In genomic region chr11:73047542-73047996, GRCm38 (mm10) we compare ENCODE assay signal across 8 mouse cellular contexts. TPM values are rescaled to one million over a fixed set of nuclear protein-coding genes. Genes with fewer than 3 reads are reported as not detected.
A peak's percentile ranks its signal among the peaks of the same experiment; 100 is the strongest.
DNase-seq lines count a peak whose midpoint lies in the region; ATAC-seq and TF ChIP-seq lines count a peak whose summit lies in the region.

Ncbp3 (plus strand) TSS chr11:73047783.

- DNase-seq in c-Kit-negative CD71-positive TER-119-positive erythroid progenitor cells, embryonic 14.5 days (ENCODE audit: low read depth, low spot score), result peak; percentile 95
- DNase-seq in fibroblast of lung, adult 2 months (ENCODE audit: low read depth), result peak; percentile 84
- peak; percentile 97 to 98 for DNase-seq in kidney, postnatal 25 days
- DNase-seq in liver, embryonic 14.5 days (ENCODE audit: low read depth in 3 of 3, low spot score in 3 of 3), result peak; percentile 95 to 96 (median 95)
- DNase-seq in neural tube, embryonic 11.5 days (ENCODE audit: low spot score), result peak; percentile 95
- DNase-seq in stomach, postnatal 0 days (ENCODE audit: low spot score), result peak; percentile 96

- H3K27me3 ChIP-seq in heart, embryonic 14.5 days (ENCODE audit: control insufficient read depth, insufficient read depth, low read length), result no peaks in the 10 kb centered on the region
- no peaks in the 10 kb centered on the region for H3K27me3 ChIP-seq in liver, embryonic 14.5 days (ENCODE audit: control insufficient read depth, insufficient read depth, low read length)
- no peaks in the 10 kb centered on the region for H3K27me3 ChIP-seq in neural tube, embryonic 11.5 days (ENCODE audit: control insufficient read depth, insufficient read depth, low read length)
- no peaks in the 10 kb centered on the region for H3K27me3 ChIP-seq in stomach, postnatal 0 days (ENCODE audit: control insufficient read depth, insufficient read depth, low read length)

- H3K4me3 ChIP-seq in heart, embryonic 14.5 days (ENCODE audit: control insufficient read depth in 1 of 2, insufficient read depth in 1 of 2, low read depth in 1 of 2, low read length in 2 of 2), result peak within 1 kb of the TSS; percentile 88 to 96
- peak within 1 kb of the TSS; percentile 93 to 99 for H3K4me3 ChIP-seq in liver, embryonic 14.5 days (ENCODE audit: insufficient read depth in 1 of 2, low read depth in 2 of 2, low read length in 2 of 2)
- H3K4me3 ChIP-seq in neural tube, embryonic 11.5 days (ENCODE audit: low read depth, low read length), result peak within 1 kb of the TSS; percentile 91
- peak within 1 kb of the TSS; percentile 84 for H3K4me3 ChIP-seq in stomach, postnatal 0 days (ENCODE audit: low read depth, low read length)

- ATAC-seq in CD4-positive, CD25-positive, alpha-beta regulatory T cell, adult 4 months, result peak; percentile 93
- peak; percentile 90 for ATAC-seq in heart, embryonic 14.5 days (ENCODE audit: insufficient number of reproducible peaks, insufficient read depth, low FRiP score, low read depth)
- ATAC-seq in liver, embryonic 14.5 days (ENCODE audit: insufficient read depth), result peak; percentile 97
- ATAC-seq in neural tube, embryonic 11.5 days (ENCODE audit: insufficient read depth, low FRiP score, low TSS enrichment), result peak; percentile 94
- peak; percentile 97 for ATAC-seq in stomach, postnatal 0 days (ENCODE audit: low FRiP score, low TSS enrichment)

- TF ChIP-seq CTCF in liver, embryonic 14.5 days (IDR thresholded peaks at IDR 0.05; ENCODE audit: low read depth), result peak; percentile 91
- peak; percentile 84 for TF ChIP-seq CTCF in stomach, postnatal 0 days (IDR thresholded peaks at IDR 0.05; ENCODE audit: low read depth)

- H3K4me2 ChIP-seq in heart, embryonic 14.5 days (ENCODE audit: low read length), result peak within 1 kb of the TSS; percentile 79
- peak within 1 kb of the TSS; percentile 96 for H3K4me2 ChIP-seq in liver, embryonic 14.5 days (ENCODE audit: low read depth)
- peak within 1 kb of the TSS; percentile 75 for H3K4me2 ChIP-seq in neural tube, embryonic 11.5 days (ENCODE audit: low read depth)
- peak within 1 kb of the TSS; percentile 70 for H3K4me2 ChIP-seq in stomach, postnatal 0 days (replicated peaks; ENCODE audit: low read depth)

- peak; percentile 59; the same call in 1 of the 2 replicates for TF ChIP-seq EP300 in liver, embryonic 14.5 days (IDR thresholded peaks at IDR 0.05; ENCODE audit: low read depth)
- TF ChIP-seq EP300 in stomach, postnatal 0 days (optimal IDR thresholded peaks at IDR 0.05), result peak; percentile 70

- peak within 1 kb of the TSS; percentile 93 for H3K9ac ChIP-seq in heart, embryonic 14.5 days (ENCODE audit: low read length)
- peak within 1 kb of the TSS; percentile 98 for H3K9ac ChIP-seq in liver, embryonic 14.5 days (replicated peaks)
- H3K9ac ChIP-seq in neural tube, embryonic 11.5 days (ENCODE audit: low read length), result peak within 1 kb of the TSS; percentile 92
- peak within 1 kb of the TSS; percentile 96 for H3K9ac ChIP-seq in stomach, postnatal 0 days (ENCODE audit: low read length)

- H3K36me3 ChIP-seq in heart, embryonic 14.5 days (ENCODE audit: control insufficient read depth, insufficient read depth, low read length), result peaks cover 25% of the 10 kb centered on the region
- peaks cover 21% of the 10 kb centered on the region for H3K36me3 ChIP-seq in liver, embryonic 14.5 days (replicated peaks; ENCODE audit: control insufficient read depth, insufficient read depth, low read depth)
- H3K36me3 ChIP-seq in neural tube, embryonic 11.5 days (ENCODE audit: control insufficient read depth, insufficient read depth, low read length), result peaks cover 3% of the 10 kb centered on the region; the same call in 1 of the 2 replicates
- H3K36me3 ChIP-seq in stomach, postnatal 0 days (ENCODE audit: control insufficient read depth, insufficient read depth, low read length), result peaks cover 4% of the 10 kb centered on the region; the same call in 1 of the 2 replicates

- H3K4me1 ChIP-seq in heart, embryonic 14.5 days (ENCODE audit: control insufficient read depth in 2 of 2, insufficient read depth in 2 of 2, low read length in 2 of 2), result peaks cover 0 to 17% of the 10 kb centered on the region in 2 experiments; a peak in 3 of 4 replicates
- peaks cover 6 to 11% of the 10 kb centered on the region in 2 experiments for H3K4me1 ChIP-seq in liver, embryonic 14.5 days (replicated peaks; ENCODE audit: control insufficient read depth in 2 of 2, insufficient read depth in 2 of 2, low read length in 1 of 2)
- H3K4me1 ChIP-seq in neural tube, embryonic 11.5 days (ENCODE audit: control insufficient read depth, insufficient read depth, low read length), result peaks cover 3% of the 10 kb centered on the region; the same call in 1 of the 2 replicates
- H3K4me1 ChIP-seq in stomach, postnatal 0 days (replicated peaks; ENCODE audit: control insufficient read depth, insufficient read depth), result no peaks in the 10 kb centered on the region

- H3K9me3 ChIP-seq in heart, embryonic 14.5 days (ENCODE audit: control insufficient read depth, low read length), result no peaks in the 10 kb centered on the region
- H3K9me3 ChIP-seq in liver, embryonic 14.5 days (ENCODE audit: control insufficient read depth, low read length), result no peaks in the 10 kb centered on the region
- no peaks in the 10 kb centered on the region for H3K9me3 ChIP-seq in neural tube, embryonic 11.5 days (ENCODE audit: control insufficient read depth, low read length)
- no peaks in the 10 kb centered on the region for H3K9me3 ChIP-seq in stomach, postnatal 0 days (ENCODE audit: control insufficient read depth, low read length)

- H3K27ac ChIP-seq in heart, embryonic 14.5 days (replicated peaks in 1 of 2; ENCODE audit: control insufficient read depth in 1 of 2, insufficient read depth in 1 of 2, low read depth in 2 of 2, low read length in 2 of 2), result peak within 1 kb of the TSS; percentile 87 to 90
- H3K27ac ChIP-seq in liver, embryonic 14.5 days, result peak within 1 kb of the TSS; percentile 75
- H3K27ac ChIP-seq in neural tube, embryonic 11.5 days (ENCODE audit: low read depth, low read length), result peak within 1 kb of the TSS; percentile 82
- H3K27ac ChIP-seq in stomach, postnatal 0 days (replicated peaks), result peak within 1 kb of the TSS; percentile 93

- WGBS in heart, embryonic 14.5 days, result under 1% methylated on average over 39 of the region's 39 CpGs
- under 1% methylated on average over 39 of the region's 39 CpGs for WGBS in liver, embryonic 14.5 days (ENCODE audit: insufficient replicate concordance)
- WGBS in neural tube, embryonic 11.5 days, result under 1% methylated on average over 39 of the region's 39 CpGs
- WGBS in stomach, postnatal 0 days, result 1% methylated on average over 37 of the region's 39 CpGs

RNA-seq across cellular contexts. Expression of gene Ncbp3, which starts in this region (rescaled TPM):
- polyA plus RNA-seq in CD4-positive, CD25-positive, alpha-beta regulatory T cell, adult 4 months (2017; shearing (Covaris generic)), result 10 to 100 TPM; 17.1 to 21.5 TPM
- polyA plus RNA-seq in heart, embryonic 14.5 days (2014; fragmentation: Nextera tagmentation; extraction: Ambion mirVana), result 9.5 and 10.3 TPM in 2 replicates
- polyA plus RNA-seq in liver, embryonic 14.5 days (2012; rRNA removed), result 1.6 and 2.4 TPM in 2 replicates
- polyA plus RNA-seq in liver, embryonic 14.5 days (2014; fragmentation: Nextera tagmentation; extraction: Ambion mirVana), result 3.1 TPM in 2 replicates
- polyA plus RNA-seq in neural tube, embryonic 11.5 days (2014; fragmentation: Nextera tagmentation; extraction: Ambion mirVana), result 11.1 and 12.5 TPM in 2 replicates
- 4.9 TPM in 2 replicates for polyA plus RNA-seq in stomach, postnatal 0 days (2015; fragmentation: Nextera tagmentation; extraction: Ambion mirVana)

Comparison
In these comparisons a context has a peak if more than half of its experiments do, and no peak if none do; other contexts are left out.
1. Peak in every context shown above with its lines: DNase-seq, ATAC-seq, H3K4me3 ChIP-seq and H3K27ac ChIP-seq.